Mouse (Mus musculus) forebrain, embryonic 13.5 days (tissue): ENCODE data around the gene Itga11. TPM values are rescaled to one million over a fixed set of nuclear protein-coding genes. Genes with fewer than 3 reads are reported as not detected.
A peak's percentile ranks its signal among the peaks of the same experiment; 100 is the strongest.
"Not testable (repeated sequence)": the region's sequence is repeated elsewhere in the genome, so short reads cannot be mapped to it uniquely, and the experiment has no call there.

Source experiments
- ATAC-seq: fragments of 200-750 bp; cut with Nextera tagmentation; 2 replicates; pipeline ENCODE4 v1.8.0; 2017
- H3K27ac ChIP-seq: fragments of 300-500 bp; sonication (generic); 2 replicates; pipeline ENCODE4 v1.5.1; 2015; ENCODE audit warnings: inconsistent platforms, mild to moderate bottlenecking, moderate library complexity
- H3K27me3 ChIP-seq: fragments of 300-500 bp; sonication (generic); 2 replicates; pipeline ENCODE4 v1.6.1; 2015; ENCODE audit warnings: mild to moderate bottlenecking, inconsistent platforms
- H3K36me3 ChIP-seq: fragments of 300-500 bp; sonication (generic); 2 replicates; pipeline ENCODE4 v1.6.1; 2015; ENCODE audit warnings: mild to moderate bottlenecking, inconsistent platforms; ENCODE audit not compliant: poor library complexity, severe bottlenecking
- H3K4me1 ChIP-seq: fragments of 300-500 bp; sonication (generic); 2 replicates; pipeline ENCODE4 v1.6.1; 2015; ENCODE audit warnings: inconsistent platforms
- H3K4me2 ChIP-seq: fragments of 300-500 bp; sonication (generic); 2 replicates; pipeline ENCODE4 v1.6.1; 2015; ENCODE audit warnings: inconsistent platforms, mild to moderate bottlenecking, moderate library complexity
- H3K4me3 ChIP-seq: fragments of 300-500 bp; sonication (generic); 2 replicates; pipeline ENCODE4 v1.5.1; 2015; ENCODE audit warnings: mild to moderate bottlenecking, inconsistent platforms
- H3K9ac ChIP-seq: fragments of 300-500 bp; sonication (generic); 2 replicates; pipeline ENCODE4 v1.6.1; 2015; ENCODE audit warnings: mild to moderate bottlenecking, inconsistent platforms
- H3K9me3 ChIP-seq: fragments of 300-500 bp; sonication (generic); replicated peaks from 2 replicates; pipeline ENCODE4 v1.6.1; 2016; ENCODE audit warnings: inconsistent platforms
- WGBS: fragments of 180-500 bp; shearing (Covaris S2); methylation state at CpG from one replicate; pipeline ENCODE4 v1.1.7; 2015; 5-methylcytosine and 5-hydroxymethylcytosine counted together
- polyA plus RNA-seq: library from polyadenylated mRNA; unstranded; fragments of >200 nt; fragmentation: Nextera tagmentation; extraction: Ambion mirVana; gene quantifications from 2 replicates; pipeline ENCODE4 v1.2.1, GENCODE M21; 2015

Gene Itga11
- polyA plus RNA-seq, 1 experiment from 2014 or later, result 1.1 TPM

GRCm38 (mm10) chr9:62812216-62813049 lies 134.8 kb downstream of the Itga11 start:
- ATAC-seq, result peak; percentile 32; the same call in 1 of the 2 replicates
- no peaks in the 10 kb centered on the region for H3K36me3 ChIP-seq
- H3K4me3 ChIP-seq, result peak overlapping the region; percentile 98
- H3K27ac ChIP-seq, result peak overlapping the region; percentile 97
- no peaks in the 10 kb centered on the region for H3K27me3 ChIP-seq
- peaks cover 41% of the 10 kb centered on the region for H3K4me1 ChIP-seq
- WGBS, result 5% methylated on average over 14 of the region's 14 CpGs
- peak overlapping the region; percentile 93 for H3K4me2 ChIP-seq
- peak overlapping the region; percentile 96 for H3K9ac ChIP-seq
- H3K9me3 ChIP-seq, result no peaks in the 10 kb centered on the region

DNA sequence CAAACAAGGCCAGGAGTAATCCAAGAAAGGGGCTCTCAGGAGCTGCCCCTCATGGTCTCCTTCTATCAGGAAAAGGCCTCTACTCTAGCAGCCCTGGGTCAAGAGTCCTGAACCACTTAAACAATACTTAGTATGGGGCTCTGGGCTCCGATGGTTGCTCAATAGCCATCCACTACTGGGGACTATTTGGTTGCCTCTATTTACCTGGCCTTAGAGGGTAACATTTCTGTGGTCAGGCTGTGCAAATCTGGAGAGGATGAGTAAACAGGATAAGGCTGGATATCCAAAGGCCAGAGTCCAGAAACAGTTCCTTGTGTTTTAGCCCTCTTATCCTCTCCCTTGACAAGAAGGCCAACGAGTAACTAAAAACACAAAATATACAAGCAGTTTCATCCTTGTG lies 137.1 kb downstream of the Itga11 start:
- no peak for ATAC-seq
- H3K4me1 ChIP-seq, result peaks cover 25% of the 10 kb centered on the region
- H3K27ac ChIP-seq, result no peak overlapping the region
- no peaks in the 10 kb centered on the region for H3K36me3 ChIP-seq
- H3K9ac ChIP-seq, result no peak overlapping the region
- no peak overlapping the region for H3K4me3 ChIP-seq
- 95% methylated on average over 2 of the region's 2 CpGs for WGBS
- H3K9me3 ChIP-seq, result no peaks in the 10 kb centered on the region
- H3K4me2 ChIP-seq, result no peak overlapping the region
- no peaks in the 10 kb centered on the region for H3K27me3 ChIP-seq

DNA sequence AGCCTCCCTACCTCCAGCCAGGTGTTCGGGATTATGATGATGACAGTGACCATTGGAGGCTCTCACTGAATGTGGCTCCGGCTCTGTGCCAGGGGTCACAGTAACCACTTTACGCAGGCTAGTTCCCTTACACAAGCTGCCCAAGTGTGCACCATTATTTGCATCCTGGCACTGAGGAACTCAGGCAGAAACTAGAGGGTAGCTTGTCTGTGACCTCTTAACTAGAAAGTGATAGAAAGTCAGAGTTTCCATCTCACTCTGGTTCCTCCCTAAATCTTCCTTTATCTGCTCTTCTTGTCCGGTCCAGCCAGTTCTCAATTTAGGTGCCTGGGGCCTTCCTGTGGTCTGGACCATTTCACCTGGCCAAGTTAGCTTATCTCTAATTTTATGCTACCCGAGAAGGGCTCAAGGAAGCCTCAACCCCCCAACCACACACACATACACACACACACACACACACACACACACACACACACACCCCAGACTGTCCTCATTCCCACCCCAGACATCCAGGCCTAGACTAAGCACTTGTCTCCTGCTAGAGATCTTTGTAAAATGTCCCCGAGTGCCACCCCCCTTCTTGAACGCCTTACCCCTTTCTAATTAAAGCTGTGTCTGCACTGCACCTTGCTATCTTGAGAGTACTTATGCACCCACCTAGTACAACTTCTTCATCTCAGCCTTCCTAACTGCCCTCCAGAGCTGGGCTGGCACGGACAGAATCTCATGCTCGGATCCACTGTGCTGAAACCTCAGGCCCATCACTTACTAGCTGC lies 138.9 kb downstream of the Itga11 start:
- no peak overlapping the region for H3K4me2 ChIP-seq
- no peak overlapping the region for H3K27ac ChIP-seq
- no peak overlapping the region for H3K9ac ChIP-seq
- no peaks in the 10 kb centered on the region for H3K36me3 ChIP-seq
- H3K27me3 ChIP-seq, result no peaks in the 10 kb centered on the region
- peaks cover 17% of the 10 kb centered on the region for H3K4me1 ChIP-seq
- 87% methylated on average over 9 of the region's 9 CpGs for WGBS
- H3K4me3 ChIP-seq, result no peak overlapping the region
- no peaks in the 10 kb centered on the region for H3K9me3 ChIP-seq
- no peak for ATAC-seq

- Histone ChIP-seq H3K27me3 (no peaks in the 10 kb centered on the region), H3K9me3 (no peaks in the 10 kb centered on the region), H3K4me3 (no peak overlapping the region), H3K27ac (peak overlapping the region; percentile 27; the same call in 1 of the 2 replicates), H3K9ac (no peak overlapping the region), H3K4me2 (no peak overlapping the region), H3K4me1 (peaks cover 16% of the 10 kb centered on the region), H3K36me3 (no peaks in the 10 kb centered on the region)
- 60% methylated on average over 12 of the region's 12 CpGs for WGBS
- ATAC-seq, result peak; percentile 53; the same call in 1 of the 2 replicates
These were observed 139.5 kb downstream of the Itga11 start for GRCm38 (mm10) chr9:62817099-62817571.

- no peak for ATAC-seq
- no peaks in the 10 kb centered on the region for H3K9me3 ChIP-seq
- no peaks in the 10 kb centered on the region for H3K36me3 ChIP-seq
- H3K27ac ChIP-seq, result 0 out of 2 replicates have a peak overlapping the region, but pooled peaks have one; percentile 27
- no peak overlapping the region for H3K4me3 ChIP-seq
- no peak overlapping the region for H3K9ac ChIP-seq
- 80% methylated on average over 4 of the region's 4 CpGs for WGBS
- no peak overlapping the region for H3K4me2 ChIP-seq
- H3K27me3 ChIP-seq, result no peaks in the 10 kb centered on the region
- 0 out of 2 replicates have a peak, but pooled peaks cover 10% of the 10 kb centered on the region for H3K4me1 ChIP-seq
These were observed 140.4 kb downstream of the Itga11 start for GRCm38 (mm10) chr9:62817828-62818614.

- H3K27me3 ChIP-seq, result no peaks in the 10 kb centered on the region
- no peak overlapping the region for H3K27ac ChIP-seq
- H3K4me3 ChIP-seq, result no peak overlapping the region
- 80% methylated on average over 3 of the region's 3 CpGs for WGBS
- no peaks in the 10 kb centered on the region for H3K9me3 ChIP-seq
- 0 out of 2 replicates have a peak, but pooled peaks cover 10% of the 10 kb centered on the region for H3K4me1 ChIP-seq
- no peak overlapping the region for H3K4me2 ChIP-seq
- H3K36me3 ChIP-seq, result no peaks in the 10 kb centered on the region
- no peak for ATAC-seq
- no peak overlapping the region for H3K9ac ChIP-seq
These were observed 141.9 kb downstream of the Itga11 start for GRCm38 (mm10) chr9:62819494-62819893.

GRCm38 (mm10) chr9:62819910-62820309 lies 142.3 kb downstream of the Itga11 start:
- ATAC-seq, H3K9me3 ChIP-seq, H3K9ac ChIP-seq, H3K36me3 ChIP-seq, H3K4me2 ChIP-seq, H3K27ac ChIP-seq, H3K27me3 ChIP-seq, H3K4me1 ChIP-seq, H3K4me3 ChIP-seq: not testable (repeated sequence)
- 93% methylated on average over 6 of the region's 6 CpGs for WGBS

DNA sequence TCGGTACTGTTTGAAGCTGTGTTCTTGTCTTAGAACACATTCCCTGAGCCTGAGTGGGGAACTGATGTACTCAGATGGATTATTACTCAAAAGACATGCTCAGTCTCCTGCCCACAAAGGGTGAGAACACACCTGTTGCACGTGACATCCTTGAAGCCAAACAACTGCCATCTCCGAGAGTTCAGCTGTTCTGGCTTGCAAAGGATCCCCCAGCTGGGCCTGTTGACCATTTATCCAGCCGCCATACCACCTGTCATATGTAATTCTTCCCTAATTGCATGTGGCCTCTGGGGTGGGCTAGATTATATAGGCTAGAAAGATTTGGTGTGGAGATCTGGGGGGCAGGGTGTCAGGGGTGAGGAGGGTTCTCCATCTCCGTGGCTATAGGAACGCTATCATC lies 143.2 kb downstream of the Itga11 start:
- Histone ChIP-seq H3K4me2 (no peak overlapping the region), H3K4me3 (no peak overlapping the region), H3K36me3 (no peaks in the 10 kb centered on the region), H3K9me3 (no peaks in the 10 kb centered on the region), H3K4me1 (peaks cover 17% of the 10 kb centered on the region), H3K9ac (no peak overlapping the region), H3K27ac (no peak overlapping the region), H3K27me3 (no peaks in the 10 kb centered on the region)
- 90% methylated on average over 6 of the region's 6 CpGs for WGBS
- no peak for ATAC-seq

DNA sequence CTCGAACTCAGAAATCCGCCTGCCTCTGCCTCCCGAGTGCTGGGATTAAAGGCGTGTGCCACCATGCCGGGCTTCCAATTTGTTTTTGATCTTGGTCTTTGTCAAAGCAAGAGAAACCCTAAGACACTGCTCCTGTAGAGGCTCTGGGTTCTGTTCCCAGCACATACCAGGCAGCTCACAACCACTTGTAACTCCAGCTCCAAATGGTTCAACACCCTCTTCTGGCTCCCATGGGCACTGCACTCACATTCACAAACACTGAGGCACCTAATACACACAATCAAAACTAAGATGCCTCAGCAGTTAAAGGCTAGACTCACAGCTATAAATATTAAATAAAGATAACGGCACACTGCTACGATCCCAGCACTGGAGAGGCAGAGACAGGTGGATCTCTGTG lies 144.2 kb downstream of the Itga11 start:
- Histone ChIP-seq H3K4me1 (peaks cover 26% of the 10 kb centered on the region), H3K36me3 (no peaks in the 10 kb centered on the region), H3K4me3 (no peak overlapping the region), H3K9ac (no peak overlapping the region), H3K9me3 (no peaks in the 10 kb centered on the region), H3K4me2 (no peak overlapping the region), H3K27me3 (no peaks in the 10 kb centered on the region), H3K27ac (no peak overlapping the region)
- ATAC-seq, result no peak
- WGBS, result over 99% methylated on average over 7 of the region's 7 CpGs

DNA sequence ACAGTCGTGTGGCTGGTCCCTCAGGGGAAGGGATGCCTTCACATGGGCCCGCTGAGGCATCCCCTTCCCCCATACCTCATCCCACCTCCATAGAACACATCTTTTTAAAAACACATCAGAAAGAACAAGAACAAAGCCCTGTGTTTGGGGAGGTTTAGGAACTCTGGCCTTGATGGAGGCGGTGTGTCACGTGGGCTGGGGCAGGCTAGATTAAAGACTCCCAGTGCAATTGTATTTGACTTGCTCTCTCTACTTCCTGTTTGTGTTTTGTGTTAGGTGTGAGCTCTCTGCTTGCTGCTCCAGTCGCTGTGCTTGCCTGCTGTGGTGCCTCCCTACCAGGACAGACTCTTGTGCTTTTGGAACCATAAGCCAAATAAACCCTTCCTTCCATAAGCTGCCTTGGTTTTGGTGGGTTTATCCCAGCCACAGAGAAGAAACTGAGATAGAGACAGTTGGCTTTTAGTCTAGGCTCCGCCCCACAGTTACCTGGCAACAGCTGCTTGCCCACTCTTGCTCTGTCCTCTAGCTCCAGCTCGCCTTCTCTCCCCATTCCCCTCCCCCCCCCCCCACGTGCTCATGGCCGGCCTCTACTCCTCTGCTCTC lies 148.3 kb downstream of the Itga11 start:
- Histone ChIP-seq H3K27ac (peak overlapping the region; percentile 40; the same call in 1 of the 2 replicates), H3K9ac (no peak overlapping the region), H3K4me2 (peak overlapping the region; percentile 14; the same call in 1 of the 2 replicates), H3K4me3 (no peak overlapping the region), H3K27me3 (no peaks in the 10 kb centered on the region), H3K9me3 (no peaks in the 10 kb centered on the region), H3K4me1 (peaks cover 21% of the 10 kb centered on the region), H3K36me3 (no peaks in the 10 kb centered on the region)
- 3% methylated on average over 9 of the region's 9 CpGs for WGBS
- ATAC-seq, result no peak

DNA sequence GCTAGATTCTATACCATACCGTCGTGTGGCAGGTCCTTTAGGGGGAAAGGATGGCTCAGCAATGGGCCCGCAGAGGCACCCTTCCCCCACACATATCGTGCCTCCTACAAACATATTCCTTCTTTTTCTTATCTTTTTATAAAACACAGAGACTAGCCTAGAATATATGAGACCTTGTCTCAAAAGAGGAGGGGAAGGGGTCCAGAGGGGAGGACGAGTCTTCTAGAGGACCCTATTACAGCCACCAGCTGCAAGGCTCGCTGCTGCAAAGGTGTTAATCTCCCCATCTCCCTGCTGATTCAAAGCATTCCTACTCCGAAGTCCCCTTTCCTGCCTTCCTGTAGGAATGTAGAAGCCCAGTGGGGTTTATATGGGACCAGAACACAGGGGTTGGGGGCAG lies 148.8 kb downstream of the Itga11 start:
- H3K9me3 ChIP-seq, result no peaks in the 10 kb centered on the region
- peaks cover 21% of the 10 kb centered on the region for H3K4me1 ChIP-seq
- ATAC-seq, result no peak
- H3K36me3 ChIP-seq, result no peaks in the 10 kb centered on the region
- 4% methylated on average over 7 of the region's 7 CpGs for WGBS
- H3K27ac ChIP-seq, result no peak overlapping the region
- no peaks in the 10 kb centered on the region for H3K27me3 ChIP-seq
- peak overlapping the region; percentile 14; the same call in 1 of the 2 replicates for H3K4me2 ChIP-seq
- H3K9ac ChIP-seq, result no peak overlapping the region
- no peak overlapping the region for H3K4me3 ChIP-seq
